Mouse (Mus musculus) erythroblast, embryonic 14.5 days (primary cell): Measurements from ENCODE around the gene Mastl.

Experiments used
- GATA1 ChIP-seq: IDR thresholded peaks from 2 replicates; pipeline ENCODE4 v1.6.1; 2012; ENCODE audit warnings: low read length, inconsistent platforms, mixed read lengths
- TAL1 ChIP-seq: IDR thresholded peaks from 3 replicates; pipeline ENCODE4 v1.6.1; 2012; ENCODE audit warnings: low read length, inconsistent platforms, mixed read lengths

DNA sequence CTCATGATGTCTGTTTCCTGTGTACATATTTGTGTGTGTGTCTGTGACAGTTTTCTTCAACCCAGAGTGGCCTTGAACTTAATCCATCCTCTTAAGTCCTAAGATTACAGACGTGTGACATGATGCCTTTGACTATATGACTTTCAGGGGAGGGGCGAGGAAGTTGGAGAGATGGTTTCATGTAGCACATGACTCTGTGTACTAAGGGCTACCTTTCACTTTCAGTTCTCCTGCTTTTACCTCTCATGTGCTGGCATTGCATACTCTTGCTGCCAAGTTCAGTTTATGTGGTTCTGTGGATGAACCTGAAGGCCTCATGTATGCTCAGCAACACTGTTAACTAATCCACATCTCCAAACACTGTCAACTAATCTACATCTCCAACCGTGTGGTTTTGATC, 16.5 kb upstream of the Mastl start:
- no peak for TF ChIP-seq TAL1
- no peak for TF ChIP-seq GATA1
